Mouse (Mus musculus) kidney, postnatal 0 days (tissue): ENCODE results near the gene Rap1a. TPM values are rescaled to one million over a fixed set of nuclear protein-coding genes. Genes with fewer than 3 reads are reported as not detected.
A peak's percentile ranks its signal among the peaks of the same experiment; 100 is the strongest.

ENCODE experiments used
- ATAC-seq: fragments of 200-750 bp; cut with Nextera tagmentation; replicated peaks from 2 replicates; pipeline ENCODE4 v1.8.0; 2017; ENCODE audit warnings: low read depth, moderate number of reproducible peaks, moderate TSS enrichment, moderate library complexity; ENCODE audit not compliant: low FRiP score
- DNase-seq: peaks from one replicate; pipeline ENCODE4 v3.0.0-alpha.2; 2016; ENCODE audit warnings: low spot score
- H3K27ac ChIP-seq: fragments of 300-500 bp; sonication (generic); 2 replicates; pipeline ENCODE4 v1.5.1; 2014; ENCODE audit warnings: mild to moderate bottlenecking
- H3K27me3 ChIP-seq: fragments of 300-500 bp; sonication (generic); 2 replicates; pipeline ENCODE4 v1.6.1; 2014; ENCODE audit warnings: low read length, mixed read lengths; ENCODE audit not compliant: insufficient read depth
- H3K36me3 ChIP-seq: fragments of 300-500 bp; sonication (generic); 2 replicates; pipeline ENCODE4 v1.6.1; 2014; ENCODE audit warnings: low read length, mixed read lengths; ENCODE audit not compliant: insufficient read depth
- H3K4me1 ChIP-seq: fragments of 300-500 bp; sonication (generic); replicated peaks from 2 replicates; pipeline ENCODE4 v1.6.1; 2014; ENCODE audit warnings: antibody characterized with exemption, low read length, mixed read lengths; ENCODE audit not compliant: insufficient read depth
- H3K4me2 ChIP-seq: fragments of 300-500 bp; sonication (generic); 2 replicates; pipeline ENCODE4 v1.6.1; 2014; ENCODE audit warnings: mild to moderate bottlenecking, low read length, moderate library complexity, mixed read lengths
- H3K4me3 ChIP-seq: fragments of 300-500 bp; sonication (generic); replicated peaks from 2 replicates; pipeline ENCODE4 v1.5.1; 2014; ENCODE audit warnings: low read depth, low read length
- H3K9ac ChIP-seq: fragments of 300-500 bp; sonication (generic); 2 replicates; pipeline ENCODE4 v1.6.1; 2014; ENCODE audit warnings: low read depth, low read length
- H3K9me3 ChIP-seq: fragments of 300-500 bp; sonication (generic); replicated peaks from 2 replicates; pipeline ENCODE4 v1.6.1; 2016; ENCODE audit warnings: low read length, inconsistent platforms, mixed read lengths
- CTCF ChIP-seq: IDR thresholded peaks from 2 replicates; pipeline ENCODE4 v1.5.1; 2016; ENCODE audit warnings: antibody characterized with exemption, low read depth, mild to moderate bottlenecking, moderate library complexity
- WGBS: fragments of 180-500 bp; shearing (Covaris S2); extraction: QIAGEN DNeasy Blood & Tissue Kit; methylation state at CpG from one replicate; pipeline ENCODE4 v1.1.7; 2014; 5-methylcytosine and 5-hydroxymethylcytosine counted together
- polyA plus RNA-seq: library from polyadenylated mRNA; unstranded; fragments of >200 nt; fragmentation: Nextera tagmentation; extraction: Ambion mirVana; gene quantifications from 2 replicates; pipeline ENCODE4 v1.2.1, GENCODE M21; 2015

Gene Rap1a
- polyA plus RNA-seq, 1 experiment from 2014 or later: 111 TPM

GRCm38 (mm10) chr3:105737666-105738065, 63.5 kb downstream of the Rap1a start:
- no peak overlapping the region for H3K9ac ChIP-seq
- TF ChIP-seq CTCF: no peak
- peaks cover 7% of the 10 kb centered on the region; the same call in 1 of the 2 replicates for H3K36me3 ChIP-seq
- H3K9me3 ChIP-seq: no peaks in the 10 kb centered on the region
- H3K4me2 ChIP-seq: no peak overlapping the region
- no peaks in the 10 kb centered on the region for H3K4me1 ChIP-seq
- no peak overlapping the region for H3K4me3 ChIP-seq
- WGBS: 71% methylated on average over 3 of the region's 3 CpGs
- no peak for DNase-seq
- no peak for ATAC-seq
- no peak overlapping the region for H3K27ac ChIP-seq
- H3K27me3 ChIP-seq: no peaks in the 10 kb centered on the region

GRCm38 (mm10) chr3:105737070-105737469, 64.1 kb downstream of the Rap1a start:
- Histone ChIP-seq H3K9me3 (no peaks in the 10 kb centered on the region), H3K4me1 (no peaks in the 10 kb centered on the region), H3K9ac (no peak overlapping the region), H3K4me3 (no peak overlapping the region), H3K4me2 (no peak overlapping the region), H3K36me3 (peaks cover 7% of the 10 kb centered on the region; the same call in 1 of the 2 replicates), H3K27me3 (no peaks in the 10 kb centered on the region), H3K27ac (no peak overlapping the region)
- DNase-seq: no peak
- TF ChIP-seq CTCF: no peak
- ATAC-seq: no peak
- 91% methylated on average over 7 of the region's 7 CpGs for WGBS

GRCm38 (mm10) chr3:105736148-105736547, 65.0 kb downstream of the Rap1a start:
- no peak overlapping the region for H3K9ac ChIP-seq
- DNase-seq: no peak
- WGBS: 87% methylated on average over 1 of the region's 1 CpGs
- no peak overlapping the region for H3K4me3 ChIP-seq
- TF ChIP-seq CTCF: no peak
- H3K27ac ChIP-seq: no peak overlapping the region
- no peaks in the 10 kb centered on the region for H3K27me3 ChIP-seq
- peaks cover 8% of the 10 kb centered on the region; the same call in 1 of the 2 replicates for H3K36me3 ChIP-seq
- ATAC-seq: no peak
- no peaks in the 10 kb centered on the region for H3K9me3 ChIP-seq
- no peaks in the 10 kb centered on the region for H3K4me1 ChIP-seq
- H3K4me2 ChIP-seq: no peak overlapping the region

DNA sequence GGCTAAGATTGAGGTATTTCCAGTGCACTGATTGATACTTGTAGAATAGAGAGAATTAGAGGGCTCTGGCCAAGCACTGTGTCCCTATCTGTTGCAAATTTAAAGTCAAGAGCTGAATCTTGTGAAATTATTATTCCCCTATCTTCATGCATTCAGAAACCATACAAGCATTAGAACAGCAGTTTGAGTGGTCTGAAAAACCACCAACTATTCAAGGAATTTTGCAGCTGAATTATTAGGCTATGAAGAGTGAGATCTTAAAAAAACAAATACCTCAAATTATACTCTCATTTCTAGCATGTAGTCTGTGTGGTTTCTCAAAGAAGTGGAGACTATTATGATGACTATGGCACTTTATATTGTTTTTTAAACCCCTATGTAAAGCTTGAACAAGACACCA, 65.9 kb downstream of the Rap1a start:
- Histone ChIP-seq H3K4me1 (no peaks in the 10 kb centered on the region), H3K27me3 (no peaks in the 10 kb centered on the region), H3K4me2 (no peak overlapping the region), H3K27ac (no peak overlapping the region), H3K9me3 (no peaks in the 10 kb centered on the region), H3K9ac (no peak overlapping the region), H3K36me3 (peaks cover 17% of the 10 kb centered on the region; the same call in 1 of the 2 replicates), H3K4me3 (no peak overlapping the region)
- no peak for TF ChIP-seq CTCF
- ATAC-seq (no peak), DNase-seq (no peak)

GRCm38 (mm10) chr3:105733538-105733937, 67.6 kb downstream of the Rap1a start:
- Histone ChIP-seq H3K9me3 (no peaks in the 10 kb centered on the region), H3K4me1 (no peaks in the 10 kb centered on the region), H3K9ac (no peak overlapping the region), H3K27ac (no peak overlapping the region), H3K36me3 (peaks cover 17% of the 10 kb centered on the region; the same call in 1 of the 2 replicates), H3K27me3 (no peaks in the 10 kb centered on the region), H3K4me3 (no peak overlapping the region), H3K4me2 (no peak overlapping the region)
- no peak for DNase-seq
- 89% methylated on average over 4 of the region's 4 CpGs for WGBS
- no peak for ATAC-seq
- TF ChIP-seq CTCF: no peak

DNA sequence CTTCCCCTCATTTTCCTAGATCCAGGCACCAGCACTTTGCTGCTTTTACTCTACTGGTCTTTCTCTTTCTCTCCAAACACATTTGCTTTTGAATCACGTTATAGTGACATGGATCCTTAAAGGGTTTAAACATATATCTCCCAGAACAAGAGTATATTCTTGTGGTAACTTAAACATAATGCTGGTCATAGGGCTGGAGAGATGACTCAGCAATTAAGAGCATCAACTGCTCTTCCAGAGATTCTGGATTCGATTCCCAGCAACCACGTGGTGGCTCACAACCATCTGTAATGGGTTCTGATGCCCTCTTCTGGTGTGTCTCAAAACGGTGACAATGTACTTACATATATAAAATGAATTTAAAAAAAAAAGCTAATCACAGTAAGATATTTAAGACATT, 68.8 kb downstream of the Rap1a start:
- Histone ChIP-seq H3K4me3 (no peak overlapping the region), H3K27me3 (no peaks in the 10 kb centered on the region), H3K27ac (no peak overlapping the region), H3K9me3 (no peaks in the 10 kb centered on the region), H3K36me3 (peaks cover 10% of the 10 kb centered on the region; the same call in 1 of the 2 replicates), H3K9ac (no peak overlapping the region), H3K4me2 (no peak overlapping the region), H3K4me1 (no peaks in the 10 kb centered on the region)
- ATAC-seq (no peak), DNase-seq (no peak)
- no peak for TF ChIP-seq CTCF
- WGBS: 93% methylated on average over 4 of the region's 4 CpGs

DNA sequence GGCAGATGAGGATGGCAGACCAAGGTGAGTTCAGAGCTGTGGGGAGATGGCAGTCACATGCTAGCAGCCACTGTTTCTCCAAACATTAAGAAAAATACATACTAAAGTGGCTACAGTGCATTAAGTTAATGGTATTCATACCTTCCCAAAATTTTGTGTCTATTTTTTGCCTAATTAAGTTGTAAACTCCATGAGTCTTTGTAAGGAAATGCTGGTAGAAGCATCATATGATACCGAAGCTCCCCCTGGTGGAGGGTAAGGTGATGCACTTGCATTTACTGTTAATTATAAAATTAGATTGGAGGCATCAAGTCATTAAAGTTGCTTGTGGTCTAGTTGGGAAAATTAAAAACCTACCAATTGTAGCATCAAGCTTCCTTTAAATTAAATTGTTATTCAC, 75.1 kb downstream of the Rap1a start:
- no peaks in the 10 kb centered on the region for H3K4me1 ChIP-seq
- no peak overlapping the region for H3K4me2 ChIP-seq
- H3K9me3 ChIP-seq: no peaks in the 10 kb centered on the region
- no peak overlapping the region for H3K9ac ChIP-seq
- H3K4me3 ChIP-seq: no peak overlapping the region
- ATAC-seq (no peak), DNase-seq (peak; percentile 86)
- H3K27ac ChIP-seq: no peak overlapping the region
- TF ChIP-seq CTCF: peak; percentile 95
- H3K27me3 ChIP-seq: no peaks in the 10 kb centered on the region
- peaks cover 7% of the 10 kb centered on the region; the same call in 1 of the 2 replicates for H3K36me3 ChIP-seq
- WGBS: 3% methylated on average over 1 of the region's 1 CpGs
